Mouse (Mus musculus): ENCODE measurements around the gene Dclk2.

Dclk2 gene

GRCm38 (mm10) chr3:86760474-86760873 lies 160.2 kb downstream of the Dclk2 start:
- no peak for DNase-seq (ENCODE audit: low read depth, low spot score)

- no peak for DNase-seq (ENCODE audit: low read depth, low spot score)
Measured at GRCm38 (mm10) chr3:86759834-86760233, 160.8 kb downstream of the Dclk2 start.

DNA sequence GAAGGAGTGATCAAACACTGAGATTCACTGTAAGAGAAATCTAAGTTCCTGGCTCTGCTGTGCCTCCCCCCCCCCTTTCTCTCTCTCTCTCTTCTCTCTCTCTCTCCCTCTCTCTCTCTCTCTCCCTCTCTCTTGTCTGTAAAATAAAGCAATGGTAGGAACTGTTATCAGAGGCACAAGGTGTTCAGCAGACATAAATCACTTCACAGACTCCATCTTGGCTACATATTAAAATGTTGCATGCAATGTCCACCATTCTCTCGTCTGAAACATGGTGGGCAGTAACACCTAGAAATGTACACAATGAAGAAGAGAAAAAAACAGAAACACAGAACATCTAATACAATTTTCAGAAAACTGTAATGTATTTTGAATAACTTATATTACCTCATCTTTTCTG lies 161.3 kb downstream of the Dclk2 start:
- no peak for DNase-seq (ENCODE audit: low read depth, low spot score)

DNA sequence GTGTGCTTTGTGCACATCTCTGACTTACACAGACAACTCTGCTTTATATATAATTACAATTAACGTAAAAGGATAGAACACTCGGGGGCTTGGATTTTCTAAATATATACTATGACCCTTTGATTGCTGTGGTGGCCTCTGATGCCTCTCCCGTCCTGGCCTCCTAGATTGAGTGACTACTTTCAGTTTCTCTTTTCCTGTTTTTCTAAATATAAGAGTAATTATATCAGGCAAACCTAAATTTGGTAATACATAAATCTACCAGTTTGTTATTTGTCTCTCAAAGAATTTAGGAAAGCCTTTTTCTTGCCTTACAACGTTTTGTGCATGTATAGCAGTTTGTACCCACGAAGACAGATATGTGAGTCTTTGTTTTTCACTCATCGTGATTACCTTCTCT lies 161.9 kb downstream of the Dclk2 start:
- no peak for DNase-seq (ENCODE audit: low read depth, low spot score)

DNA sequence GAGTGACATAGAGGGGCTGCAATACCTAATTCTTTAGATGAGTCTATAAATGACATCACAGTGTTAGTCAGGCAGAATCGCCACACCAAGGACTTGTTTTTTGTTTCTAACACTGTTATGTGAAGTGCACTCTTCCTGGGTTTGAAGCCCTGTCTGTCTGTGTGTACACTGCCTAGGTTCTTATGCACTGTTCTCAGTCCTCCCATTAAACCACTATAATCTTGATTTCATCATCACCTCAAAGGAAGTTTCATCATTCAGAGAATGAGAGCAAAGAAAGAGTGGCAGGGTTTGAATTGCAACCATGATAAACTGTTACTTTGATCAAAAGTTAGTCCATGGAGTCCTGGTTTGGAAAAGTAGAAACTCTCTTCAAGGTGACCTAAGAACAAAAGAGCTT lies 164.1 kb downstream of the Dclk2 start:
- DNase-seq (ENCODE audit: low read depth, low spot score), result no peak

DNA sequence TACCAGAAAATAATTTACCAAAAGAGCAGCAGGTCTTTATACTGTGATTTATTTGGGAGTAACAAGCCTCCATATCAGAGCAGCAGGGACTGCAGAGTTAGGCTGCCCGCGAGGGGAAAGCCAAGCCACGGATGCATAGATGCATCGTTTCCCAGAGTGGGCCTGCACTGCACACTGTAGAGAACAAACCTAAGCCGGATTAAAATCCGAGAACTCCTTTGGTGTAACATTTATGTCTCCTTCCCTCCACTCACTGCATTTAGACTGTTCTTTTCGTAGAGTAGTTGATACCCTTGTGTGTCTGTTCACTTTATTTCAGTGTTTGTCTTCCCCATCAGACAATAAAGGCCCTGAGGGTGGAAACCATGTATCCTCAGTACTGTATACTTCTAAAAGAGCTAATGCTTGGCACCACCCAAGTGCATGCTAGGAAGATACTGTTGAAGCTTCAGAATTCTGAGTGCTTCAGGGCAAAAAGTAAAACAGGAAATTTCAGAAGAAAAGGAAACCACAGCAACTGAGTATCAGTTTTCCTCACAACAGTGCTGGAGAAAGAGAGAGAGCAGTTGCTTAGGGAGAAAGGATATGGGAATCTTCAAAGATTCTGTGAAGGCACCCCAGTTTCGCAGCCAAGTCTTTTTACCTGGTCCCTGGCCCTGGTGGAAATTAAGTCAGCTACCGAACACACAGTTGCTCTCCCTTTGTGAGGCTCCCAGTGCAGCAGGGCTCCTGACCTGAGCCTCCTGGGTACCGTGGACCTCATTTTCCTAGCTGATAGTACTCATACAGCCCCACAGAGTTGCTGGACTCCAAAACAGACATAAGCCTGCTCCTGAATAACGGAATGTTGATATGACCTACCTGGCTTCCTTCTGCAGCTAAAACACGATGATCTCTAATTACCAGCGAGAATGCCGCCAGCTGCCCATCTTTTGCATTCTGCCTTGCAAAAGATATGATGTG lies 165.8 kb downstream of the Dclk2 start:
- DNase-seq (ENCODE audit: low read depth, low spot score), result no peak

- DNase-seq (ENCODE audit: low read depth, low spot score), result no peak
Measured at GRCm38 (mm10) chr3:86754178-86754577, 166.5 kb downstream of the Dclk2 start.

DNA sequence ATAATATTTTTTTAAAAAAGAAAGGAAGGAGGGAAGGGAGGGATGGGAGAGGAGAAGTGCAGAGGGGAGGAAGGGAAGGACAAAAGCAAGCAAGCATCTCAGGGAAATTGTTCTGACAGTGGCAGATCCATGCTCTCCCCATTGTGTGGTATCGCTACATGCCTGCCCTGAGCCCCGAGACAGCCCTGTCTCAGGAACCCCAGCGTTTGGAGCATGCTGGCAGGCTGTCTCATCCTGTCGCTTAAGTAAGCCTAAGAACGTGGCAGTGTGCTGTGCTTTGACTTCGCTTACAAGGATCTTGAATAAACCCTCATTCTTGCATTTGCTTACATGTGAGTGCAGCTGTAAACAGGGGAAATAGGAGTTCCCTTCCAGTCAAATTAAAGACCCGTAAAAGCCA lies 170.0 kb downstream of the Dclk2 start:
- DNase-seq (ENCODE audit: low read depth, low spot score), result no peak

- no peak for DNase-seq (ENCODE audit: low read depth, low spot score)
Measured at GRCm38 (mm10) chr3:86745769-86746512, 174.7 kb downstream of the Dclk2 start.

GRCm38 (mm10) chr3:86745348-86745747 lies 175.3 kb downstream of the Dclk2 start:
- no peak for DNase-seq (ENCODE audit: low read depth, low spot score)

DNA sequence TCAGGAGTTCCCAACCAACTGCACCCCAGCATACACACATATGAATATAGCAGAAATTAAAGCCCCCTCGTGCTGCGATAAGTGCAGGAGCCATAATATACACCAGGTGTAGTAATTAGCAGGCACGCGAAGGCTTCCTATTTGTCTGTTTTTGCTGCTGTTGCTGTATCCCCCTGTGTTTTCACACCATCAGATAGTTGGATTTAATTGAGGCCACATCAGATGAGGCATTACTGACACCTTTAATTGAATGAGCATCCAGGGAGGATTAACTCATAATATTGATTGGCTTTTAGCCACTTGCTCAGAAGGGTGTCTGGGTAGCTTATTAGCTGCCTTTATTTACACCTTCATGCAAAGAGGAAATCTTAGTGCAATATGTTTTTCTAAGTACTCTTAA lies 180.9 kb downstream of the Dclk2 start:
- no peak for DNase-seq (ENCODE audit: low read depth, low spot score)

DNA sequence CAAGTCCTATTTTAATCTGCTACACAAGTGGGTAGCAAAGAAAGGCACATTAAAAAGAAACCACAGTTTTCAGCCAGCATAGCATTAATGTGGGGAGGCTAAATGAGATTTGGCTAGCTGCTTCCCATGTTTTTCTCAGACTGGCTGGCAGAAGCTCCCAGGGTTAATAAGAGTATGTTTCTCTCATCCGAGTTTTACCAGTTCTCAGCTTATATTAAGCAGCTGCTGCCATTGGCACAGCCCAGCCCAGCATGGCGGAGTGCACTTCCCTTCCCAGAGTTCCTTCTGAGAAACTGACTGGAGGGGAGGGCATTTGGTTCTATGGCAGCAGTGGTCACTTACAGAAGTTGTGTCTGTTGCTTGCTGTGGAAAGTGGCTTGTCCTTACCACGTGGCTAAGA lies 181.8 kb downstream of the Dclk2 start:
- no peak for DNase-seq (ENCODE audit: low read depth, low spot score)
